Comparison of ENCODE assay signal across 9 mouse cellular contexts in genomic region chr6:118977443-118978271, GRCm38 (mm10).
A peak's percentile ranks its signal among the peaks of the same experiment; 100 is the strongest.
DNase-seq lines count a peak whose midpoint lies in the region; ATAC-seq lines count a peak whose summit lies in the region.
"Had no signal": no experiment of that assay in that cellular context is flagged by ENCODE, and none has a peak within 500 bp of the region (broad histone marks: within the 10 kb centered on the region; RNA-seq: fewer than 3 reads in every experiment).

No protein-coding gene starts in this region.

- ATAC-seq in forebrain, embryonic 11.5 days (replicated peaks; ENCODE audit: low FRiP score) = peak; percentile 69
- ATAC-seq in midbrain, embryonic 13.5 days = peak; percentile 94
- ATAC-seq in monocyte, adult 5-6 weeks (replicated peaks; ENCODE audit: insufficient number of reproducible peaks, low FRiP score, low TSS enrichment, poor library complexity, severe bottlenecking) = no peak

- H3K36me3 ChIP-seq in forebrain, embryonic 11.5 days (ENCODE audit: control insufficient read depth, insufficient read depth, low read length) = no peaks in the 10 kb centered on the region
- H3K36me3 ChIP-seq in midbrain, embryonic 13.5 days = no peaks in the 10 kb centered on the region
- H3K36me3 ChIP-seq: limb, embryonic 12.5 days had no signal

- no peak overlapping the region for H3K4me3 ChIP-seq in forebrain, embryonic 11.5 days (ENCODE audit: low read depth, low read length)
- no peak overlapping the region for H3K4me3 ChIP-seq in midbrain, embryonic 13.5 days (replicated peaks)
- H3K4me3 ChIP-seq: limb, embryonic 12.5 days had no signal

- H3K4me1 ChIP-seq in forebrain, embryonic 11.5 days (replicated peaks; ENCODE audit: control insufficient read depth, insufficient read depth, low read length) = peaks cover 9% of the 10 kb centered on the region
- H3K4me1 ChIP-seq in midbrain, embryonic 13.5 days (replicated peaks) = peaks cover 26% of the 10 kb centered on the region

- no peak overlapping the region for H3K27ac ChIP-seq in forebrain, embryonic 11.5 days (ENCODE audit: low read depth, low read length)
- H3K27ac ChIP-seq in midbrain, embryonic 13.5 days = peak overlapping the region; percentile 73
- H3K27ac ChIP-seq: limb, embryonic 12.5 days had no signal

- peak overlapping the region; percentile 34; the same call in 1 of the 2 replicates for H3K4me2 ChIP-seq in forebrain, embryonic 11.5 days (ENCODE audit: low read depth, low read length, severe bottlenecking)
- peak overlapping the region; percentile 29 for H3K4me2 ChIP-seq in midbrain, embryonic 13.5 days (replicated peaks)
- H3K4me2 ChIP-seq: limb, embryonic 12.5 days had no signal

- DNase-seq in brain, adult 2 months (ENCODE audit: low read depth, low spot score) = peak; percentile 88
- no peak for DNase-seq in forebrain, embryonic 11.5 days (ENCODE audit: low spot score)
- peak; percentile 71 for DNase-seq in layer of hippocampus, adult 11-12 months (ENCODE audit: low spot score)
- DNase-seq in cerebellum, postnatal 4 days (ENCODE audit: low spot score in 2 of 2) = no peak
- no peak for DNase-seq in cerebellum, adult 11-12 months
- DNase-seq in B cell, adult 2 months = no peak

- H3K27me3 ChIP-seq in forebrain, embryonic 11.5 days (ENCODE audit: control insufficient read depth, insufficient read depth, low read length) = no peaks in the 10 kb centered on the region
- no peaks in the 10 kb centered on the region for H3K27me3 ChIP-seq in midbrain, embryonic 13.5 days
- H3K27me3 ChIP-seq: limb, embryonic 12.5 days had no signal

- no peak overlapping the region for H3K9ac ChIP-seq in forebrain, embryonic 11.5 days (ENCODE audit: low read length)
- no peak overlapping the region for H3K9ac ChIP-seq in midbrain, embryonic 13.5 days (replicated peaks)
- H3K9ac ChIP-seq: limb, embryonic 12.5 days had no signal

- H3K9me3 ChIP-seq in forebrain, embryonic 11.5 days (ENCODE audit: control insufficient read depth, low read length) = no peaks in the 10 kb centered on the region
- H3K9me3 ChIP-seq in midbrain, embryonic 13.5 days = no peaks in the 10 kb centered on the region
- H3K9me3 ChIP-seq: limb, embryonic 12.5 days had no signal

- 24% methylated on average over 10 of the region's 10 CpGs for WGBS in forebrain, embryonic 11.5 days
- 17% methylated on average over 10 of the region's 10 CpGs for WGBS in midbrain, embryonic 13.5 days

Comparison
In these comparisons a context has a peak if more than half of its experiments do, and no peak if none do; other contexts are left out.
1. DNase-seq: peak in brain, adult 2 months (single experiment) and layer of hippocampus, adult 11-12 months (single experiment); none in forebrain, embryonic 11.5 days (single experiment), cerebellum, postnatal 4 days (0 of 2), cerebellum, adult 11-12 months (single experiment) and B cell, adult 2 months (0 of 2).